Mouse (Mus musculus) myocyte (in vitro differentiated cells): ENCODE results near the gene Kdm5c. TPM values are rescaled to one million over a fixed set of nuclear protein-coding genes. Genes with fewer than 3 reads are reported as not detected.
"Not testable (repeated sequence)": the region's sequence is repeated elsewhere in the genome, so short reads cannot be mapped to it uniquely, and the experiment has no call there.

Source experiments
- H3K27me3 ChIP-seq: one replicate; pipeline ENCODE4 v1.6.1; 2011; ENCODE audit not compliant: control insufficient read depth, insufficient read depth, insufficient read length
- H3K36me3 ChIP-seq: one replicate; pipeline ENCODE4 v1.6.1; 2011; ENCODE audit not compliant: control insufficient read depth, insufficient read depth
- H3K4me2 ChIP-seq: one replicate; pipeline ENCODE4 v1.6.1; 2011; ENCODE audit warnings: low read depth, control low read depth
- H3K4me3 ChIP-seq: one replicate; pipeline ENCODE4 v1.5.1; 2011; ENCODE audit warnings: mild to moderate bottlenecking, control low read depth, moderate library complexity
- H3K79me2 ChIP-seq: one replicate; pipeline ENCODE4 v1.6.1; 2011; ENCODE audit not compliant: control insufficient read depth, insufficient read depth
- H3ac ChIP-seq: one replicate; pipeline ENCODE4 v1.6.1; 2011; ENCODE audit not compliant: control insufficient read depth, insufficient read length
- CEBPB ChIP-seq: IDR thresholded peaks from 2 replicates; pipeline ENCODE4 v1.6.1; 2011; ENCODE audit warnings: mild to moderate bottlenecking, moderate library complexity; ENCODE audit not compliant: poor library complexity, insufficient read depth, severe bottlenecking
- E2F4 ChIP-seq: IDR thresholded peaks from one replicate; pipeline ENCODE4 v1.6.1; 2011; ENCODE audit warnings: mild to moderate bottlenecking, control low read depth, moderate library complexity; ENCODE audit not compliant: insufficient read depth
- MAX ChIP-seq: IDR thresholded peaks from one replicate; pipeline ENCODE4 v1.6.1; 2011; ENCODE audit warnings: low read depth, mild to moderate bottlenecking, control low read depth
- MYOD1 ChIP-seq, 3 experiments: IDR thresholded peaks; one replicate each; pipeline ENCODE4 v1.6.1; 2011; ENCODE audit warnings: control low read depth in 2 of 3, low read depth in 2 of 3, mild to moderate bottlenecking in 2 of 3, moderate library complexity in 1 of 3; ENCODE audit not compliant: insufficient read length in 2 of 3, control insufficient read depth in 1 of 3
- MYOG ChIP-seq, 3 experiments: IDR thresholded peaks; one replicate each; pipeline ENCODE4 v1.6.1; 2011; ENCODE audit warnings: control low read depth in 2 of 3, low read depth in 2 of 3, mild to moderate bottlenecking in 2 of 3; ENCODE audit not compliant: insufficient read length in 2 of 3, control insufficient read depth in 1 of 3, insufficient read depth in 1 of 3
- POLR2A ChIP-seq: IDR thresholded peaks from one replicate; pipeline ENCODE4 v1.6.1; 2011; ENCODE audit warnings: low read depth, mild to moderate bottlenecking, control low read depth, moderate library complexity; ENCODE audit not compliant: insufficient read length
- POLR2AphosphoS2 ChIP-seq: IDR thresholded peaks from one replicate; pipeline ENCODE4 v1.6.1; 2011; ENCODE audit warnings: low read depth, control low read depth; ENCODE audit not compliant: insufficient read length
- REST ChIP-seq: IDR thresholded peaks from one replicate; pipeline ENCODE4 v1.6.1; 2011; ENCODE audit warnings: mild to moderate bottlenecking, control low read depth, moderate library complexity; ENCODE audit not compliant: insufficient read depth, insufficient read length
- SRF ChIP-seq: IDR thresholded peaks from one replicate; pipeline ENCODE4 v1.6.1; 2011; ENCODE audit warnings: low read depth; ENCODE audit not compliant: control insufficient read depth, insufficient read length
- TCF12 ChIP-seq: IDR thresholded peaks from one replicate; pipeline ENCODE4 v1.6.1; 2011; ENCODE audit warnings: mild to moderate bottlenecking, control low read depth; ENCODE audit not compliant: poor library complexity, insufficient read depth, severe bottlenecking
- TCF3 ChIP-seq: IDR thresholded peaks from one replicate; pipeline ENCODE4 v1.6.1; 2011; ENCODE audit warnings: low read depth, control low read depth; ENCODE audit not compliant: insufficient read length
- USF1 ChIP-seq: IDR thresholded peaks from one replicate; pipeline ENCODE4 v1.6.1; 2011; ENCODE audit warnings: low read depth, mild to moderate bottlenecking, control low read depth, moderate library complexity
- polyA plus RNA-seq: library from polyadenylated mRNA; unstranded; fragments of >200 nt; fragmentation: generic; extraction: Trizol; gene quantifications from one replicate; pipeline ENCODE4 v1.2.1, GENCODE M21; 2012; ENCODE audit warnings: missing spikeins

Gene Kdm5c
- polyA plus RNA-seq, 1 experiment: 36.6 TPM

DNA sequence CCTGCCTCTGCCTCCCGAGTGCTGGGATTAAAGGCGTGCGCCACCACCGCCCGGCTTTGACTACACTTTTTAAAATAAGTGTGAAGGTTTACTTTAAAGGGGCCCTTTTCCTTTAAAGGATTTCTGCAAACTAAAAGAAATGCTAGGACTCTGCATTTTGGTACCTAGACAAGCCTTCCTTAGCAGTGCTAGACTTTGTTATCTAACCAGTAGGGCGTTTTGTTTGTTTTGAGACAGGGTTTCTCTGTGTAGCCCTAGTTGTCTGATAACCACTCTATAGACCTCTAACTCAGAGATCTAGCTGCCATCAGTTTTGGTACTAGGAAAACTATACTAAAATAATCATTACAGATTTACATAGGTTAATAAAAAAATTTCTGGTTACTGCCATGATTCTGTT is 46.6 kb downstream of the Kdm5c start:
- TF ChIP-seq POLR2AphosphoS2 (no peak), MYOD1 (IDR thresholded peaks at IDR 0.05; ENCODE audit: control insufficient read depth in 1 of 3, insufficient read length in 2 of 3, low read depth in 2 of 3) (no peak), USF1 (no peak), MAX (no peak), POLR2A (no peak), CEBPB (no peak)
- H3K27me3 ChIP-seq: no peaks in the 10 kb centered on the region
- H3K79me2 ChIP-seq: no peaks in the 10 kb centered on the region

DNA sequence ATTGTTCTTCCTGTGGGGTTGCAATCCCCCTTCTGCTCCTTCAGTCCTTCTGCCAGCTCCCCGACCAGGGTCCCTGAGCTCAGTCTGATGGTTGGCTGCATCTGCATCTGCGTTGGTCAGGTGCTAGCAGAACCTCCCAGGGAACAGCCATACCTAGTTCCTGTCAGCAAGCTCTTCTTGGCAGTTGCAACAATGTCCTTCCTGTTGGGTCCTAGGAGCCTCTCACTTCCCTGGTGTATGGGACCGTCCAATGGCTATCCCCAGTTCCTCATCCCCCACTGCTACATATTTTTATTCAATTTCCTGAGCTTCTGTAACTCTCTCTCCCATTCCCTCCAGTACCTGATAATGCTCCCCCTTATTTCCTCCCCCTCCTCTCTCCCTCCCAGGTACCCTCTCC is 51.9 kb downstream of the Kdm5c start:
- H3K4me3 ChIP-seq: no peak overlapping the region
- H3K36me3 ChIP-seq: no peaks in the 10 kb centered on the region
- no peak overlapping the region for H3K4me2 ChIP-seq
- H3ac ChIP-seq: no peak overlapping the region
- TF ChIP-seq MYOD1 (IDR thresholded peaks at IDR 0.05; ENCODE audit: control insufficient read depth in 1 of 3, insufficient read length in 2 of 3, low read depth in 2 of 3) (no peak), POLR2A (no peak), TCF3 (no peak), REST (no peak)
- no peaks in the 10 kb centered on the region for H3K79me2 ChIP-seq
- H3K27me3 ChIP-seq: no peaks in the 10 kb centered on the region

More for the DNA sequence above, 46.6 kb downstream of the Kdm5c start:
- Histone ChIP-seq H3ac (no peak overlapping the region), H3K4me3 (no peak overlapping the region), H3K36me3 (no peaks in the 10 kb centered on the region), H3K4me2 (no peak overlapping the region)

DNA sequence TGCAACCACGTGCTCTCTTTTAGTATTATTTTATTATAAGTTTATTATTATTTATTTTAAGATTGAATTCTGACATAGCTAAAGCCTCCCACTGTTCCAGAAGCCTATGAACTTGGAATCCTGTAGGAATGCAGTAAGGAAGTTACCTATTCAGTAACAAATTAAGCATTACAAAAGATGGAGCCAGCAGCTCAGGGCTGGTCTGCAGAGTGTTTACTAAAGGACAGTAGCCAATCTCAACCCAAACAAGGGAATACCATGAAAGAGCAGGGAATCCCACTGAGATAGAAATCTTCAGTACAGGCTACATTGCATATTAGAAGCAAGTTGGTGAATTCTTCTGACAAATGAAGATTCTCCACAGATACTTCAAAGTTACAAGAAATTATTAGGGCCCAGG is 54.2 kb downstream of the Kdm5c start:
- not testable (repeated sequence) for H3K4me2 ChIP-seq, H3K36me3 ChIP-seq, H3K79me2 ChIP-seq, H3K27me3 ChIP-seq, H3ac ChIP-seq, H3K4me3 ChIP-seq

DNA sequence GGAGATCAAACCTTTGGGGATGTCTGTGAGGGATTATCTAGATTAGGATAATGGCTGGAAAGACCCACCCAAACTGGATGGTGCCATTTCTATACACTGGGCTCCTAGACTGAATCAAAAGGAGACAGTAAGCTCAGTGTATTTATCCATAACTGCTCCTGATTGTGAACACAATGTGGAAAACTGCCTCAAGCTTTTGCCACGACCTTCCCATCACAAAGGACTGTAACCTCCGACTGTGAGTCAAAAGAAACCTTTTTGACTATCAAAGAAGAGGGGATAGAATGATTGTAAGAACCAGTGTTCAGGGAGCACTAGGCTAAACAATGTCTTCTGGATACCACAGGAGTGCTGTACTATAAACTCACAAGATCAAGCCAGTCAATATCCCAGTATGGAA is 73.4 kb downstream of the Kdm5c start:
- Histone ChIP-seq H3K79me2 (no peaks in the 10 kb centered on the region), H3K27me3 (no peaks in the 10 kb centered on the region), H3ac (no peak overlapping the region), H3K4me3 (no peak overlapping the region), H3K36me3 (no peaks in the 10 kb centered on the region), H3K4me2 (no peak overlapping the region)
- TF ChIP-seq MYOG (IDR thresholded peaks at IDR 0.05; ENCODE audit: control insufficient read depth in 1 of 3, insufficient read depth in 1 of 3, insufficient read length in 2 of 3, low read depth in 2 of 3) (no peak), SRF (no peak), POLR2A (no peak), POLR2AphosphoS2 (no peak), USF1 (no peak), TCF3 (no peak), TCF12 (no peak), E2F4 (no peak), MAX (no peak), CEBPB (no peak), MYOD1 (IDR thresholded peaks at IDR 0.05; ENCODE audit: control insufficient read depth in 1 of 3, insufficient read length in 2 of 3, low read depth in 2 of 3) (no peak), REST (no peak)

DNA sequence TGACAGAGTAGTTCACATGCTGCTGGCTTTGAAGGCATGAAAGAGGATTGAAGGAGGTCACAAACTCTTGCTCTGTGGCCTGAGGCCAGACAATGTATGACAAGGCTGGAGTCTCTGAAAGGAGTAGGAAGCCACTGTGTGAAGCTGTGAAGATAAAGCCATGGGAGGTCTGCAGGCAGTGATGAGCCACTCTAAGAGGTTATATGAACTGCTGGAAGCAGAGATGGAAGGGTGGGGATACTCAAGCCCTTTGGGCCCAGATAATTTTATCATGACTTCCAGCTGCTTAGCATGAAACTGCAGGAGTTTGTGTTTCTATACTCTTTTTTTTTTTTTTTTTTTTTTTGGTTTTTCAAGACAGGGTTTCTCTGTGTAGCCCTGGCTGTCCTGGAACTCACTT is 74.6 kb downstream of the Kdm5c start:
- H3K79me2 ChIP-seq: no peaks in the 10 kb centered on the region
- H3K4me2 ChIP-seq: no peak overlapping the region
- TF ChIP-seq POLR2AphosphoS2: no peak
- TF ChIP-seq USF1: no peak
- TF ChIP-seq REST: no peak
- no peak for TF ChIP-seq MAX
- TF ChIP-seq E2F4: no peak
- no peak for TF ChIP-seq CEBPB
- TF ChIP-seq TCF12: no peak
- no peak for TF ChIP-seq MYOD1 (IDR thresholded peaks at IDR 0.05; ENCODE audit: control insufficient read depth in 1 of 3, insufficient read length in 2 of 3, low read depth in 2 of 3)
- no peak for TF ChIP-seq POLR2A
- TF ChIP-seq SRF: no peak
- TF ChIP-seq MYOG (IDR thresholded peaks at IDR 0.05; ENCODE audit: control insufficient read depth in 1 of 3, insufficient read depth in 1 of 3, insufficient read length in 2 of 3, low read depth in 2 of 3): no peak
- TF ChIP-seq TCF3: no peak
- no peaks in the 10 kb centered on the region for H3K27me3 ChIP-seq
- H3K4me3 ChIP-seq: no peak overlapping the region
- no peak overlapping the region for H3ac ChIP-seq
- no peaks in the 10 kb centered on the region for H3K36me3 ChIP-seq

DNA sequence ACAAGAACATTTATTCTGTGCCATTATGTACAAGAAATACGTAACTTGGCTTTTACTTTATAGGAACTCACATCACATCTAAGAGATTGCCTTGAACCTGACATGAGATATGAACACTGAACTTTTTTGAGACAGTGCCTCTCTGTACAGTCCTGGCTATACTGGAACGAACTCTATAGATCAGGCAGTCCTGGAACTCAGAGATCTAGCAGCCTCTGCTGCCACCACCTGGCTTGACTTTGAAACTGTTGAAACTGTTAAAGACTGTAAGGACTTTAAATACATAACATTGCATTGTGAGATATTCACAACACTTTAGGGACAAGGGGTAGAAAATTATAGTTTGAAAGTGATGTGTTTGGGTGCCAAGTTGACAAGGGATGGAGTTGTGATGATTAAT is 75.1 kb downstream of the Kdm5c start:
- Histone ChIP-seq H3K79me2 (no peaks in the 10 kb centered on the region), H3K36me3 (no peaks in the 10 kb centered on the region), H3ac (no peak overlapping the region), H3K27me3 (no peaks in the 10 kb centered on the region), H3K4me2 (no peak overlapping the region), H3K4me3 (no peak overlapping the region)
- no peak for TF ChIP-seq MAX
- TF ChIP-seq MYOG (IDR thresholded peaks at IDR 0.05; ENCODE audit: control insufficient read depth in 1 of 3, insufficient read depth in 1 of 3, insufficient read length in 2 of 3, low read depth in 2 of 3): no peak
- no peak for TF ChIP-seq USF1
- TF ChIP-seq CEBPB: no peak
- no peak for TF ChIP-seq E2F4
- TF ChIP-seq MYOD1 (IDR thresholded peaks at IDR 0.05; ENCODE audit: control insufficient read depth in 1 of 3, insufficient read length in 2 of 3, low read depth in 2 of 3): no peak
- TF ChIP-seq POLR2AphosphoS2: no peak
- TF ChIP-seq SRF: no peak
